Mouse (Mus musculus) heart, postnatal 4 days (tissue): ENCODE data around the gene Itk. TPM values are rescaled to one million over a fixed set of nuclear protein-coding genes. Genes with fewer than 3 reads are reported as not detected.
A peak's percentile ranks its signal among the peaks of the same experiment; 100 is the strongest.
"Not testable (repeated sequence)": the region's sequence is repeated elsewhere in the genome, so short reads cannot be mapped to it uniquely, and the experiment has no call there.

Experiments used
- DNase-seq: peaks from one replicate; pipeline ENCODE4 v3.0.0; 2021
- total RNA-seq, 2 experiments: library from RNA; stranded (reverse); gene quantifications; 2 replicates each; pipeline ENCODE4 v1.2.3; 2021

Itk gene
- under 1 TPM; 0.18 to 0.21 TPM for total RNA-seq

- DNase-seq: no peak
Measured at GRCm38 (mm10) chr11:46389336-46390117, at the start of gene Itk. Gene Itk (minus strand): TSS chr11:46389515.

- no peak for DNase-seq
Measured at GRCm38 (mm10) chr11:46437459-46438000, 48.2 kb upstream of the Itk start.

GRCm38 (mm10) chr11:46436760-46437458 is 47.6 kb upstream of the Itk start, which contains the start of gene Med7:
Gene Med7 (plus strand): TSS chr11:46436925.
- peak; percentile 94 for DNase-seq

GRCm38 (mm10) chr11:46435363-46435762 is 46.0 kb upstream of the Itk start:
- DNase-seq: no peak

GRCm38 (mm10) chr11:46431129-46431528 is 41.8 kb upstream of the Itk start:
- peak; percentile 82 for DNase-seq

- DNase-seq: no peak
Measured at GRCm38 (mm10) chr11:46430123-46430522, 40.8 kb upstream of the Itk start.

GRCm38 (mm10) chr11:46428131-46428530 is 38.8 kb upstream of the Itk start:
- DNase-seq: not testable (repeated sequence)

- no peak for DNase-seq
Measured at GRCm38 (mm10) chr11:46421086-46421888, 32.0 kb upstream of the Itk start.

- DNase-seq: no peak
Measured at GRCm38 (mm10) chr11:46418860-46419259, 29.5 kb upstream of the Itk start.

GRCm38 (mm10) chr11:46418438-46418837 is 29.1 kb upstream of the Itk start:
- no peak for DNase-seq

- no peak for DNase-seq
Measured at GRCm38 (mm10) chr11:46410018-46410563, 20.8 kb upstream of the Itk start.

GRCm38 (mm10) chr11:46406721-46407120 is 17.4 kb upstream of the Itk start:
- no peak for DNase-seq

- DNase-seq: no peak
Measured at GRCm38 (mm10) chr11:46404986-46405385, 15.7 kb upstream of the Itk start.

- DNase-seq: no peak
Measured at GRCm38 (mm10) chr11:46401555-46401954, 12.2 kb upstream of the Itk start.

- DNase-seq: no peak
Measured at GRCm38 (mm10) chr11:46398933-46399383, 9.6 kb upstream of the Itk start.

- no peak for DNase-seq
Measured at GRCm38 (mm10) chr11:46398473-46398872, 9.2 kb upstream of the Itk start.

- no peak for DNase-seq
Measured at GRCm38 (mm10) chr11:46397900-46398299, 8.6 kb upstream of the Itk start.

GRCm38 (mm10) chr11:46396860-46397179 is 7.5 kb upstream of the Itk start:
- no peak for DNase-seq

GRCm38 (mm10) chr11:46396167-46396859 is 7.0 kb upstream of the Itk start, which contains the start of gene Fam71b:
Gene Fam71b (plus strand): TSS chr11:46396559.
- DNase-seq: no peak

GRCm38 (mm10) chr11:46395698-46396097 is 6.4 kb upstream of the Itk start:
- DNase-seq: no peak

GRCm38 (mm10) chr11:46395088-46395487 is 5.8 kb upstream of the Itk start:
- no peak for DNase-seq

- no peak for DNase-seq
Measured at GRCm38 (mm10) chr11:46393413-46393812, 4.1 kb upstream of the Itk start.
